Mouse (Mus musculus): Measurements from ENCODE around the gene Dnajb12. TPM values are rescaled to one million over a fixed set of nuclear protein-coding genes. Genes with fewer than 3 reads are reported as not detected.

Gene Dnajb12
- total and polyA plus RNA-seq, 3 experiments, result 13.9 to 35.9 (median 21.5) TPM

- Histone ChIP-seq H3K9me3 (replicated peaks; ENCODE audit: low read length) (no peaks in the 10 kb centered on the region), H3K4me3 (replicated peaks in 1 of 3; ENCODE audit: low read depth in 2 of 3, low read length in 2 of 3, poor library complexity in 1 of 3) (no peak overlapping the region), H3K4me1 (ENCODE audit: control insufficient read depth in 1 of 2, insufficient read depth in 2 of 2) (peaks cover 45 to 70% of the 10 kb centered on the region in 2 experiments), H3K27ac (ENCODE audit: insufficient read depth, low read depth) (peak overlapping the region; percentile 27), H3K36me3 (replicated peaks in 1 of 2; ENCODE audit: control insufficient read depth in 1 of 2, insufficient read depth in 1 of 2, low read length in 1 of 2) (no peaks in the 10 kb centered on the region), H3K27me3 (replicated peaks) (no peaks in the 10 kb centered on the region), H3K9ac (ENCODE audit: insufficient read depth, low read depth) (no peak overlapping the region; the same call in 1 of the 2 replicates), H3K79me2 (replicated peaks; ENCODE audit: control insufficient read depth, extremely low read depth, insufficient read depth, poor library complexity, severe bottlenecking) (no peaks in the 10 kb centered on the region), H3K4me2 (ENCODE audit: insufficient read depth, low read depth, poor library complexity, severe bottlenecking) (peak overlapping the region; percentile 72)
- in situ Hi-C loops (cut with MboI; ENCODE audit: low pct_ligation_motif_present, low pct_unique_long_range_greater_than_20kb, low sequenced_read_pairs), result loop anchor here (25.0 kb wide), 1 partner anchor 480 kb away; the partner anchor contains the start of gene Gm17455
- TF ChIP-seq CHD2 (IDR thresholded peaks at IDR 0.05; ENCODE audit: low read length) (peak; percentile 13; the same call in 1 of the 2 replicates), ZNF384 (IDR thresholded peaks at IDR 0.05; ENCODE audit: low read depth, low read length) (peak; percentile 81; the same call in 1 of the 2 replicates), IRF4 (IDR thresholded peaks at IDR 0.05; ENCODE audit: low read depth, low read length) (0 out of 2 replicates have a peak, but pooled peaks have one; percentile 15), RAD21 (IDR thresholded peaks at IDR 0.05; ENCODE audit: low read depth, low read length) (no peak), CHD1 (IDR thresholded peaks at IDR 0.05; ENCODE audit: low read depth, low read length) (no peak), UBTF (IDR thresholded peaks at IDR 0.05; ENCODE audit: low read depth, low read length) (no peak), MAX (IDR thresholded peaks at IDR 0.05; ENCODE audit: low read length) (no peak), ETS1 (conservative IDR thresholded peaks at IDR 0.05; ENCODE audit: low read depth, low read length) (peak; percentile 19; the same call in 1 of the 2 replicates)
- no peak for DNase-seq (ENCODE audit: extremely low read depth)
- dilution Hi-C loops (cut with MboI; ENCODE audit: extremely low pct_ligation_motif_present, extremely low pct_unique_long_range_greater_than_20kb, low sequenced_read_pairs), result no loop called here
These were observed 27.8 kb downstream of the Dnajb12 start for GRCm38 (mm10) chr10:59907080-59907609.

GRCm38 (mm10) chr10:59907695-59908299 is 28.4 kb downstream of the Dnajb12 start:
- Histone ChIP-seq H3K27ac (ENCODE audit: insufficient read depth, low read depth) (peak overlapping the region; percentile 96), H3K4me3 (replicated peaks in 1 of 3; ENCODE audit: low read depth in 2 of 3, low read length in 2 of 3, poor library complexity in 1 of 3) (no peak overlapping the region), H3K9me3 (replicated peaks; ENCODE audit: low read length) (no peaks in the 10 kb centered on the region), H3K36me3 (replicated peaks in 1 of 2; ENCODE audit: control insufficient read depth in 1 of 2, insufficient read depth in 1 of 2, low read length in 1 of 2) (no peaks in the 10 kb centered on the region), H3K4me2 (ENCODE audit: insufficient read depth, low read depth, poor library complexity, severe bottlenecking) (peak overlapping the region; percentile 72), H3K9ac (ENCODE audit: insufficient read depth, low read depth) (peak overlapping the region; percentile 68), H3K79me2 (replicated peaks; ENCODE audit: control insufficient read depth, extremely low read depth, insufficient read depth, poor library complexity, severe bottlenecking) (no peaks in the 10 kb centered on the region), H3K27me3 (replicated peaks) (no peaks in the 10 kb centered on the region), H3K4me1 (ENCODE audit: control insufficient read depth in 1 of 2, insufficient read depth in 2 of 2) (peaks cover 39 to 63% of the 10 kb centered on the region in 2 experiments)
- DNase-seq (ENCODE audit: extremely low read depth), result peak; percentile 88
- dilution Hi-C loops (cut with MboI; ENCODE audit: extremely low pct_ligation_motif_present, extremely low pct_unique_long_range_greater_than_20kb, low sequenced_read_pairs), result no loop called here
- in situ Hi-C loops (cut with MboI; ENCODE audit: low pct_ligation_motif_present, low pct_unique_long_range_greater_than_20kb, low sequenced_read_pairs), result loop anchor here (25.0 kb wide), 1 partner anchor 480 kb away; the partner anchor contains the start of gene Gm17455
- TF ChIP-seq UBTF (IDR thresholded peaks at IDR 0.05; ENCODE audit: low read depth, low read length) (0 out of 2 replicates have a peak, but pooled peaks have one; percentile 44), SIN3A (IDR thresholded peaks at IDR 0.05; ENCODE audit: low read length) (peak; percentile 60; the same call in 1 of the 2 replicates), CHD2 (IDR thresholded peaks at IDR 0.05; ENCODE audit: low read length) (peak; percentile 90), JUN (IDR thresholded peaks at IDR 0.05; ENCODE audit: insufficient read depth, low read depth, low read length) (peak; percentile 76), MAZ (IDR thresholded peaks at IDR 0.05; ENCODE audit: low read depth, low read length) (peak; percentile 100), CTCF (conservative IDR thresholded peaks at IDR 0.05 in 1 of 2, IDR thresholded peaks at IDR 0.05 in 1 of 2; ENCODE audit: low read depth in 2 of 2, low read length in 2 of 2) (no peak), ZC3H11A (IDR thresholded peaks at IDR 0.05; ENCODE audit: low read depth, low read length) (no peak), NELFE (IDR thresholded peaks at IDR 0.05; ENCODE audit: low read depth, low read length) (no peak; the same call in 1 of the 2 replicates), JUND (conservative IDR thresholded peaks at IDR 0.05; ENCODE audit: low read depth, low read length) (peak; percentile 84), USF2 (conservative IDR thresholded peaks at IDR 0.05; ENCODE audit: low read depth, low read length) (no peak), RAD21 (IDR thresholded peaks at IDR 0.05; ENCODE audit: low read depth, low read length) (no peak; the same call in 1 of the 2 replicates), PAX5 (IDR thresholded peaks at IDR 0.05; ENCODE audit: low read length) (no peak), HCFC1 (IDR thresholded peaks at IDR 0.05; ENCODE audit: low read depth, low read length) (no peak), IRF4 (IDR thresholded peaks at IDR 0.05; ENCODE audit: low read depth, low read length) (peak; percentile 95), EP300 (IDR thresholded peaks at IDR 0.05; ENCODE audit: low read length) (peak; percentile 92), BHLHE40 (IDR thresholded peaks at IDR 0.05; ENCODE audit: low read depth, low read length) (peak; percentile 84), GABPA (IDR thresholded peaks at IDR 0.05; ENCODE audit: insufficient replicate concordance, low read depth, low read length) (no peak), ETS1 (conservative IDR thresholded peaks at IDR 0.05; ENCODE audit: low read depth, low read length) (peak; percentile 98), RCOR1 (conservative IDR thresholded peaks at IDR 0.05; ENCODE audit: low read depth, low read length) (peak; percentile 87), ZNF384 (IDR thresholded peaks at IDR 0.05; ENCODE audit: low read depth, low read length) (peak; percentile 43), ELF1 (IDR thresholded peaks at IDR 0.05; ENCODE audit: low read depth, low read length) (peak; percentile 50), MXI1 (IDR thresholded peaks at IDR 0.05; ENCODE audit: low read depth, low read length) (no peak), POLR2A (IDR thresholded peaks at IDR 0.05; ENCODE audit: low read depth, low read length) (peak; percentile 48; the same call in 1 of the 2 replicates), TCF12 (IDR thresholded peaks at IDR 0.05; ENCODE audit: low read depth, low read length) (peak; percentile 97), NRF1 (IDR thresholded peaks at IDR 0.05; ENCODE audit: low read depth, low read length) (no peak), E2F4 (IDR thresholded peaks at IDR 0.05; ENCODE audit: insufficient replicate concordance, low read depth, low read length) (no peak), MAX (IDR thresholded peaks at IDR 0.05; ENCODE audit: low read length) (no peak), MEF2A (IDR thresholded peaks at IDR 0.05; ENCODE audit: borderline replicate concordance, low read depth, low read length) (peak; percentile 99)
